Mouse (Mus musculus): ENCODE results near the gene Fbxl17. TPM values are rescaled to one million over a fixed set of nuclear protein-coding genes. Genes with fewer than 3 reads are reported as not detected.

Fbxl17 gene
- polyA plus RNA-seq, 1 experiment from 2014 or later, result 3.3 TPM

- no peak overlapping the region for H3K9ac ChIP-seq (replicated peaks)
- no peak overlapping the region for H3K4me2 ChIP-seq (ENCODE audit: low read depth, low read length)
- no peak overlapping the region for H3K27ac ChIP-seq (ENCODE audit: low read depth)
- TF ChIP-seq EP300 (IDR thresholded peaks at IDR 0.05; ENCODE audit: low read depth), result no peak
- no peaks in the 10 kb centered on the region for H3K9me3 ChIP-seq (ENCODE audit: low read length)
- DNase-seq, result no peak
- H3K27me3 ChIP-seq (ENCODE audit: insufficient read depth, low read length), result no peaks in the 10 kb centered on the region
- H3K36me3 ChIP-seq (replicated peaks; ENCODE audit: insufficient read depth, low read length), result no peaks in the 10 kb centered on the region
- H3K4me3 ChIP-seq (ENCODE audit: low read depth, low read length), result no peak overlapping the region
- no peaks in the 10 kb centered on the region for H3K4me1 ChIP-seq (ENCODE audit: insufficient read depth)
- 73% methylated on average over 4 of the region's 4 CpGs for whole genome bisulfite sequencing (ENCODE audit: insufficient replicate concordance)
- no peak for ATAC-seq
These were observed 270.7 kb downstream of the Fbxl17 start for GRCm38 (mm10) chr17:63229111-63229510.

GRCm38 (mm10) chr17:63226380-63226779 lies 273.4 kb downstream of the Fbxl17 start:
- Histone ChIP-seq H3K9ac (replicated peaks) (no peak overlapping the region), H3K36me3 (replicated peaks; ENCODE audit: insufficient read depth, low read length) (no peaks in the 10 kb centered on the region), H3K4me3 (ENCODE audit: low read depth, low read length) (no peak overlapping the region), H3K9me3 (ENCODE audit: low read length) (no peaks in the 10 kb centered on the region), H3K4me1 (ENCODE audit: insufficient read depth) (no peaks in the 10 kb centered on the region), H3K27me3 (ENCODE audit: insufficient read depth, low read length) (no peaks in the 10 kb centered on the region), H3K27ac (ENCODE audit: low read depth) (no peak overlapping the region), H3K4me2 (ENCODE audit: low read depth, low read length) (no peak overlapping the region)
- ATAC-seq, result no peak
- no peak for TF ChIP-seq CTCF (IDR thresholded peaks at IDR 0.05; ENCODE audit: low read depth)
- TF ChIP-seq EP300 (IDR thresholded peaks at IDR 0.05; ENCODE audit: low read depth), result no peak
- WGBS (ENCODE audit: insufficient replicate concordance), result 72% methylated on average over 2 of the region's 2 CpGs
- no peak for DNase-seq

GRCm38 (mm10) chr17:63225959-63226358 lies 273.9 kb downstream of the Fbxl17 start:
- WGBS (ENCODE audit: insufficient replicate concordance), result 87% methylated on average over 1 of the region's 1 CpGs
- H3K27me3 ChIP-seq (ENCODE audit: insufficient read depth, low read length), result no peaks in the 10 kb centered on the region
- no peaks in the 10 kb centered on the region for H3K4me1 ChIP-seq (ENCODE audit: insufficient read depth)
- DNase-seq (no peak), ATAC-seq (no peak)
- H3K9ac ChIP-seq (replicated peaks), result no peak overlapping the region
- H3K27ac ChIP-seq (ENCODE audit: low read depth), result no peak overlapping the region
- H3K4me2 ChIP-seq (ENCODE audit: low read depth, low read length), result no peak overlapping the region
- H3K36me3 ChIP-seq (replicated peaks; ENCODE audit: insufficient read depth, low read length), result no peaks in the 10 kb centered on the region
- no peak overlapping the region for H3K4me3 ChIP-seq (ENCODE audit: low read depth, low read length)
- no peaks in the 10 kb centered on the region for H3K9me3 ChIP-seq (ENCODE audit: low read length)
- TF ChIP-seq CTCF (IDR thresholded peaks at IDR 0.05; ENCODE audit: low read depth) (no peak), EP300 (IDR thresholded peaks at IDR 0.05; ENCODE audit: low read depth) (no peak)

- ATAC-seq (no peak), DNase-seq (no peak)
- no peak for TF ChIP-seq EP300 (IDR thresholded peaks at IDR 0.05; ENCODE audit: low read depth)
- no peak for TF ChIP-seq CTCF (IDR thresholded peaks at IDR 0.05; ENCODE audit: low read depth)
- H3K9ac ChIP-seq (replicated peaks), result no peak overlapping the region
- H3K36me3 ChIP-seq (replicated peaks; ENCODE audit: insufficient read depth, low read length), result no peaks in the 10 kb centered on the region
- no peaks in the 10 kb centered on the region for H3K27me3 ChIP-seq (ENCODE audit: insufficient read depth, low read length)
- H3K27ac ChIP-seq (ENCODE audit: low read depth), result no peak overlapping the region
- no peak overlapping the region for H3K4me2 ChIP-seq (ENCODE audit: low read depth, low read length)
- 79% methylated on average over 4 of the region's 4 CpGs for WGBS (ENCODE audit: insufficient replicate concordance)
- no peaks in the 10 kb centered on the region for H3K9me3 ChIP-seq (ENCODE audit: low read length)
- H3K4me1 ChIP-seq (ENCODE audit: insufficient read depth), result no peaks in the 10 kb centered on the region
- H3K4me3 ChIP-seq (ENCODE audit: low read depth, low read length), result no peak overlapping the region
These were observed 276.1 kb downstream of the Fbxl17 start for GRCm38 (mm10) chr17:63223675-63224074.

- H3K9me3 ChIP-seq (ENCODE audit: low read length), result no peaks in the 10 kb centered on the region
- no peak overlapping the region for H3K27ac ChIP-seq (ENCODE audit: low read depth)
- no peak overlapping the region for H3K4me2 ChIP-seq (ENCODE audit: low read depth, low read length)
- no peak for ATAC-seq
- DNase-seq, result no peak
- TF ChIP-seq CTCF (IDR thresholded peaks at IDR 0.05; ENCODE audit: low read depth) (no peak), EP300 (IDR thresholded peaks at IDR 0.05; ENCODE audit: low read depth) (no peak)
- H3K4me3 ChIP-seq (ENCODE audit: low read depth, low read length), result no peak overlapping the region
- H3K4me1 ChIP-seq (ENCODE audit: insufficient read depth), result no peaks in the 10 kb centered on the region
- 76% methylated on average over 3 of the region's 3 CpGs for WGBS (ENCODE audit: insufficient replicate concordance)
- no peak overlapping the region for H3K9ac ChIP-seq (replicated peaks)
- H3K27me3 ChIP-seq (ENCODE audit: insufficient read depth, low read length), result no peaks in the 10 kb centered on the region
- no peaks in the 10 kb centered on the region for H3K36me3 ChIP-seq (replicated peaks; ENCODE audit: insufficient read depth, low read length)
These were observed 278.2 kb downstream of the Fbxl17 start for GRCm38 (mm10) chr17:63221632-63222031.

GRCm38 (mm10) chr17:63220821-63221220 lies 279.0 kb downstream of the Fbxl17 start:
- H3K4me3 ChIP-seq (ENCODE audit: low read depth, low read length), result no peak overlapping the region
- ATAC-seq (no peak), DNase-seq (no peak)
- no peaks in the 10 kb centered on the region for H3K9me3 ChIP-seq (ENCODE audit: low read length)
- no peaks in the 10 kb centered on the region for H3K4me1 ChIP-seq (ENCODE audit: insufficient read depth)
- TF ChIP-seq EP300 (IDR thresholded peaks at IDR 0.05; ENCODE audit: low read depth) (no peak), CTCF (IDR thresholded peaks at IDR 0.05; ENCODE audit: low read depth) (no peak)
- whole genome bisulfite sequencing (ENCODE audit: insufficient replicate concordance), result 92% methylated on average over 5 of the region's 5 CpGs
- H3K27me3 ChIP-seq (ENCODE audit: insufficient read depth, low read length), result no peaks in the 10 kb centered on the region
- no peak overlapping the region for H3K4me2 ChIP-seq (ENCODE audit: low read depth, low read length)
- H3K9ac ChIP-seq (replicated peaks), result no peak overlapping the region
- H3K27ac ChIP-seq (ENCODE audit: low read depth), result no peak overlapping the region
- H3K36me3 ChIP-seq (replicated peaks; ENCODE audit: insufficient read depth, low read length), result no peaks in the 10 kb centered on the region

GRCm38 (mm10) chr17:63217016-63217415 lies 282.8 kb downstream of the Fbxl17 start:
- no peaks in the 10 kb centered on the region for H3K4me1 ChIP-seq (ENCODE audit: insufficient read depth)
- no peaks in the 10 kb centered on the region for H3K36me3 ChIP-seq (replicated peaks; ENCODE audit: insufficient read depth, low read length)
- no peak overlapping the region for H3K4me2 ChIP-seq (ENCODE audit: low read depth, low read length)
- TF ChIP-seq CTCF (IDR thresholded peaks at IDR 0.05; ENCODE audit: low read depth) (no peak), EP300 (IDR thresholded peaks at IDR 0.05; ENCODE audit: low read depth) (no peak)
- DNase-seq, result no peak
- H3K27me3 ChIP-seq (ENCODE audit: insufficient read depth, low read length), result no peaks in the 10 kb centered on the region
- H3K4me3 ChIP-seq (ENCODE audit: low read depth, low read length), result no peak overlapping the region
- WGBS (ENCODE audit: insufficient replicate concordance), result 71% methylated on average over 1 of the region's 1 CpGs
- ATAC-seq, result no peak
- no peak overlapping the region for H3K27ac ChIP-seq (ENCODE audit: low read depth)
- no peaks in the 10 kb centered on the region for H3K9me3 ChIP-seq (ENCODE audit: low read length)
- no peak overlapping the region for H3K9ac ChIP-seq (replicated peaks)
